Mouse (Mus musculus): ENCODE results near the gene D430041D05Rik.

DNA sequence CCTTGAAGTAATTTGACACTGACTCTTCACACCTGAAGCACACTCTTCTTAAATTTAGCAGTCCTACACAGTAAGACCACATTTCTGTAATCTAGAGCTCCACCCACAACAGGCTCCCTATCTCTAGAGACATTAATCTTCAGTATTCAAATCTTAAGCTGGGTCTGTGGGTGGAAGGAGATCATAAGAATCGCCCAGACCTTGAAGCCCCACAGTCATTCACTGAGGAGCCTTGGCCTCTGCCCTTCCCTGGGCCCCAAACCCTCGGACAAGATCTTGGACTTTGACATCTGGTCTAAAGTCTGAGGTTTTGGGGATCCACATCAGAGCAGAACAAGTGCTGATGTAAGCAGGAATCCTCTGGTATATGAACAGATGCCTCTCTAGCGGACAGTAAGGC is 287.3 kb downstream of the D430041D05Rik start:
- TF ChIP-seq GATA1 (IDR thresholded peaks at IDR 0.05; ENCODE audit: low read length) = no peak
- no peak for TF ChIP-seq TAL1 (IDR thresholded peaks at IDR 0.05; ENCODE audit: low read length)

All from erythroblast, embryonic 14.5 days (primary cell).